Mouse (Mus musculus) ovary, postnatal 14 days (tissue): ENCODE results near the gene Trir.

Experiments used
- DNase-seq: peaks from one replicate; pipeline ENCODE4 v3.0.0; 2022; ENCODE audit warnings: low spot score

Trir gene

DNA sequence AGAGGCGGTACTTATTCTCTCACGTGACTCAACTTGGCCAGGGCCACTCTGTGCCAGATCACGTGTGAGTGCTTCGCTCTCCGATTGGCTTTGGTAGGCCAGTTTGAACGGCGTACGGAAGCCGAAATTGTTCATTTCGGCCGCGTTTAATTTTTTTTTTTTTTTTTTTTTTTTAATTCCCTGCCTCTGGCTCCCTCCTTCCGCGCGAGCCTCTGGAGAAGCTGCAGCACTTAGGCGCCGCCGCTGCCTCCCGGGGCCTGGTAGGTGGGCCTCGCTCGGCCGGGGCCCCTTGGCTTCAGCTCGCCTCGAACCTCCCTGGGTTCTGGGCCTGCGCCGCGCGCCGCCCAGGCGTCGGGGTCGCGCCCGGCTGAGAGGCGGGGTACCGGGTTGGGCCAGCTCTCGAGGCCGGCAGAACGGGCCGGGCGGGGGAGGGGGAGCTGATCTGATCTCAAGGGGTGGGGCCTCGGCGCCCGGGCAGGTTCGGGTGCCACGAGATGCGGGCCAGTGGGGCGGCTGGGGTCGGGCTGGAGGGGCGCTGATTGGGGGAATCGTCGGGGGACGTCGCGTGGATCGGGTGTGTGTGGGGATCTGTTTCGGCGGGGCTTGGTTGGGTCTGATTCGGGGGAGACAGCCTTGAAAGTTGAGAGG is 10.2 kb downstream of the Trir start, which contains the start of gene Tnpo2:
Tnpo2 (plus strand) TSS at position 198 of the 648 bp plus-strand sequence.
- peak; percentile 75 for DNase-seq

DNA sequence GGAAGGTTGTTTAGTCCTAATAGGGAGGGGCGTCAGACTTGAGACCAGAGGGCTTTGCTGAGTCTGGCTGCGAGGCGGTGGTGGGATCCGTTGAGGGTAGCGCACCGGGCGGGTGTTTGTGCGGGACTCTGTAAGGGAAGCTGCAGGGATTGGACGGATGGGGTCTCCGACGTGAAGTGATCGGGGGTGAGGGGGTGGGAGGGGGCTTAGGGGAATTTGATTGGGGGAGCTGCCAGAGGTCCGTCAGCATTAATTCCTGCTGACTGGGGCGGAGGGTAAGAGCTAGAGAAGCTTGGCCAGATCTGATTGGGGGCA is 10.7 kb downstream of the Trir start:
- no peak for DNase-seq

DNA sequence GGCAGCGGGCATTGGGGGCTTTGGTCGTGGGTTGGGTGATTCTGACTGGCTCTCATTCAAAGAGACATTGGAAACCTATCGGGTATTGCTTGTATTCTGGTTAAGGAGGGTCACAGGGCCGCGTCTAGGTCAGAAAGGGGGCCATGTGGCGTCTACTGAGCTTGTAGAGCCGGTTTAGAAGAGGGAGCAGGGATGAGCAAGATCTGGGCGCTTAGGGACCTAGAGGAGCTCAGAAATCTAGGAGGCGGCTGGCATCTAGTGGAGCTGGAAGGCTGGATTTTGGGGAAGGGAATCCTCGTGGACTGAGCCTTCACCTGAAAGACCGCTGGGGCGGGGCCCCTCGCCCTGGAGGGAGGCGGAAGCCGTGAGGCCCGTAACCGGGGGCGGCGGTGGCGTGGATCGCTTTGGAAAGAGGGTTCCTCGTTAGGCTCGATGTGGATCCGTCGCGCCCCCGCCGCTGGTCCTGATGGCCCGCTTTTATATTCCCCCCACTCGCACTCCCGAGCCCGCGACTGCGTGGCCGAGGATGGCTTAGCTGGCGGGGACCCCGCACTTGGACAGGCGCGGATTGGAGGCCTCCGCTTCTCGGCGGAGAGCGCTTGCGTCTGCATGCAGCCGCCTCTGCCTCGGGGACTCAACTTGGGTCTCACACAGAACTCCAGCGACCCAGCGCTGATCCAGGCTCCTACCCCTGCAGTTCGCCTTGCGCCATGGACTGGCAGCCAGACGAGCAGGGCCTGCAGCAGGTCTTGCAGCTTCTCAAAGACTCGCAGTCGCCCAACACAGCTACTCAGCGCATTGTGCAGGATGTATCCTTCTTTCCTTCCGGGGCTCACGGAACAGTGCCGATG is 11.3 kb downstream of the Trir start:
- DNase-seq = peak; percentile 33

GRCm38 (mm10) chr8:85043619-85044018 is 17.0 kb downstream of the Trir start:
- no peak for DNase-seq

- no peak for DNase-seq
Observed at GRCm38 (mm10) chr8:85057367-85057766, 30.7 kb downstream of the Trir start.

DNA sequence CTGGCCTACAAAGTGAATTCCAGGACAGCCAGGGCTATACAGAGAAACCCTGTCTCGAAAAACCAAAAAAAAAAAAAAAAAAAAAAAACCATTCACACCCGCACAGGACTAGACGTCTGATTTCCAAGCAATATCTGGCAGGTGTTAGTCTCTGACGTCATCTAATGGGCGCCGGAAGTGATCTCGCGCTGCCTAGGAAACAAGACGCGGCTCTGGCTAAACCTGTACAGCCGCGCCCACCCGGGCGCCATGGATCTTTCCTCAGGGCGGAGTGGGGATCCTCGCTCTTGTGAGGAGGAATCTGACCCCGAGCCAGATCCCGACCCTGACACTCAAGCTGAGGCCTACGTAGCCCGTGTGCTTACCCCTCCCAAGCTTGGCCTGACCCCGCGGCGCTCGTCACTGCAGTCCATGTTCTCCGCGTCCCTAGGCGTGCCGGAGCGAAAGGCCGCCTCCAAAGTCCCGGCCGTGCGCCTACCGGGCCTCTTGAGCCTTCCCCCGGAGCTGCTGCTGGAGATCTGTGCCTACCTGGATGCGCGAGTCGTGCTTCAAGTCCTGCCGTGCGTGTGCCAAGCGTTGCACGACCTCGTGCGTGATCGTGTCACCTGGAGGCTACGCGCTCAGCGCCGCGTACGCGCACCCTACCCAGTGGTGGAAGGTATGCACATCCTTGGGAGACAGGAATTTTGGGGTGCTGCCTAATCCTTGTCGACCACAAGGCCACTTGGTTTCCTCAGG is 33.4 kb downstream of the Trir start, which contains the start of gene Fbxw9:
Fbxw9 (plus strand) TSS at position 177 of the 738 bp plus-strand sequence.
- peak; percentile 89 for DNase-seq

DNA sequence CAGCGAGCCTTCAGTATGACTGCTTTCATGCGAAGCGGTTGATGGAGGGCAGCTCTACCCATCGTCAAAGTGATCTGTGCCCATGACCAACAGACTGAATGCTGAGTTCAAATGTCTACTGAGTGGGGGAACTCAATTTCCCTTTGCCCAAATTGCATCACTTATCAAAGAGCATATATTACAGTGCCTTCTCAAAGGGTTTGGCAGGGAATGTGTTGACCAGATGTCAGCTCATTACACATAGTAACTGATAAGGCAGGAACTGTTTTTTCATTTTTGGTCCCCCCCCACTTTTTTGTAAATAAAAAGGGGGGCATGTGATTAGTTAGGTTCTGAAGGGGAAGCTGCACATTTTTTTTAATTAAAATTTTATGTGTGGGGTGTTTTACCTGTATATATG is 36.0 kb downstream of the Trir start:
- DNase-seq = no peak

- DNase-seq = no peak
Observed at GRCm38 (mm10) chr8:85065213-85065612, 38.6 kb downstream of the Trir start.

DNA sequence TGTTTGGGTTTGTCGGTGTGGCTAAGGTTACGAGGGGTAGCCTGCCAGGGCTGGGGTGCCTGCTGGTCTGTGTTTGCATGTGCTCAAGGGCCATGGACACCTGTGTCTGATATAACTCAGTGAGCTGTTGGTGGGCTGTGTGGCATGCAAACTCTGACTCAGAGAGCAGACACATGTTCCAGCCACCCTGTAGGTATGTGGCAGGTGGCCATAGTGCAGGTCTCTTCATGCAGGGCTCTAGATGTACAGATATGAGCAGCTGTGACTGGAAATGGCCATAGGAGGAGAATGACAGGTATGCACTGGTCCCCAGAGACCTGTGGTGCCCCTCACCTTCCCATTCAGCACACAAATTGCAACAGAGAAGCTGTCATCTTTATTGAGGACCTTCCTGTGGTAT is 40.5 kb downstream of the Trir start:
- no peak for DNase-seq

GRCm38 (mm10) chr8:85067982-85068381 is 41.4 kb downstream of the Trir start, which contains the start of gene Gm5741:
Gene Gm5741, minus strand, starts transcription at chr8:85067982.
- DNase-seq = no peak

GRCm38 (mm10) chr8:85071041-85071440 is 44.4 kb downstream of the Trir start:
- DNase-seq = no peak

GRCm38 (mm10) chr8:85071514-85072281 is 45.1 kb downstream of the Trir start, which contains the start of gene Dhps:
Gene Dhps, plus strand, starts transcription at chr8:85071757.
- peak; percentile 92 for DNase-seq

- DNase-seq = no peak
Observed at GRCm38 (mm10) chr8:85072364-85072929, 45.8 kb downstream of the Trir start.

DNA sequence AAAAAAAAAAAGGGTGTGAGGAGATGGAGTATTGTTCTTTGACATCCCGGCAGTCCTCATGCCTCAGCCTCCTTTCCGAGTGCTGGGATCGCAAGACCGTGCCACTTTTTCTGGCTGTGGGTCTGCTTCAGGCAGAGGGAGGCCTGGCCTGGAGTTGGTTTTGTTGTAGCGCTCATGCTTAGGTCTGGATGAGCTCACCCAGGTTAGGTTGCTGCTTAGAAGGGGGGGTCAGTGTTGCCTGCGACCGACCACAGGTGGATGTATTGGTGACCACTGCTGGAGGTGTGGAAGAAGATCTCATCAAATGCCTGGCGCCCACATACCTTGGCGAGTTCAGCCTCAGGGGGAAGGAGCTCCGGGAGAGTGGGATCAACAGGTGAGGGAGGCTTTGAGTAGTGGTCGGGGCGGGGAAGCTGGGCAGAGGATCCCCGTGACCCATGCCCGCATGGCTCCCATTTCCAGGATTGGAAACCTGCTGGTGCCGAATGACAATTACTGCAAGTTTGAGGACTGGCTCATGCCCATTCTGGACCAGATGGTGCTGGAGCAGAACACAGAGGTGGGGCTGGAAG is 46.5 kb downstream of the Trir start:
- DNase-seq = no peak

DNA sequence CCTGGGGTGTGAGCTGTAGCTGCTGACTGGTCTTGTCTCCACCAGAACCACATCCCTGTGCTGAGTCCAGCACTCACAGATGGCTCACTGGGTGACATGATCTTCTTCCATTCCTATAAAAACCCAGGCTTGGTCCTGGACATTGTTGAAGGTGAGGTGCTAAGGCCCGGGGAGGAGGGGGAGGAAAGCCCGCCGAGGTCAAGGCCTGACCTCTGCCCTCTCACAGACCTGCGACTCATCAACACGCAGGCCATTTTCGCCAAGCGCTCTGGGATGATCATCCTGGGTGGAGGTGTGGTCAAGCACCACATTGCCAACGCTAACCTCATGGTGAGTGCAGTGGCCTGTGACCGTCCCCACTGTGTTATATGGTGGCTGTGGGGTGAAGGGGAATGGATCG is 47.5 kb downstream of the Trir start:
- no peak for DNase-seq

GRCm38 (mm10) chr8:85074617-85075016 is 48.0 kb downstream of the Trir start:
- no peak for DNase-seq

DNA sequence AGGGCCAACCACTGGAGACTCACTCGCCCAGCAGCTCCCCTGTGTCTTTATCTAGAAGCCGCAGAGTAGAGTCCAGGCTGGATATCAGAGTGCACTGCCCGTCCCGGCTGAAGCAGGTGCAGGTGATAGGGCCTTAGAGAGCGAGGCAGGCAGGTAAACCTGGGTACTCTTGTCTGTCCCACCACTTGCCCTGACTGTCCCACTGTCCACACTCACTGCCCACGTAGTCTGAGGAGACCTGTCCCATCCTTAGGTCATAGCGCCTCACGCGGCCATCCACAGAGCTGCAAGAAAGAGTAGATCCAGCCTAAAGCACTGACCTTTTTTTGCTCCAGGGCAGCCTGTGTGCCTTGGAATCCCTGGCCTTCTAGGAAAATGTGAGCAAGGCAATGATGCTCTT is 49.4 kb downstream of the Trir start:
- no peak for DNase-seq

DNA sequence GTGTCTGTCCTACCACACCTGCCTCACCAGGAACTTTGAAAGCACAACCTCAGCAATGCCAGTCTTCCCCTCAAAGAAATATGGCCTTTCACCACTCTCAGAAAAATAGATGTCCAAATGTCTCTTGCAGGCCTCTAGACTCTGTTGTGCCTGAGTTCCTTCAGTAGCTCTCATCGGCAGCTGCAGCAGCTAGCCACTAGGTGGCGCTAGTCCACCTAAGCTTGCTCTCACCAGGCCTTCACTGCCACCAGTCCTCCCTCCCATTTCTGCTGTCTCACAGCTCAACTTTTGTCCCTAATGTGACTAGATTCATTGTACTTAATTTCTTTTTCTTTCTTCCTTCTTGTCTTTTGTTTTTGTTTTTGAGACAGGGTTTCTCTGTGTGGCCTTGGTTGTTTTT is 50.4 kb downstream of the Trir start:
- DNase-seq = peak; percentile 58
